Mouse (Mus musculus) liver, embryonic 14.5 days (tissue): ENCODE data around the gene Rftn1.
"Not testable (repeated sequence)": the region's sequence is repeated elsewhere in the genome, so short reads cannot be mapped to it uniquely, and the experiment has no call there.

Experiments used
- CTCF ChIP-seq: IDR thresholded peaks from 2 replicates; pipeline ENCODE4 v1.5.1; 2016; ENCODE audit warnings: antibody characterized with exemption, low read depth, control low read depth
- EP300 ChIP-seq: IDR thresholded peaks from 2 replicates; pipeline ENCODE4 v1.6.1; 2016; ENCODE audit warnings: antibody characterized with exemption, low read depth

GRCm38 (mm10) chr17:50206262-50206661, 15.8 kb upstream of the Rftn1 start:
- TF ChIP-seq CTCF, EP300: not testable (repeated sequence)
